Mouse (Mus musculus) frontal cortex, postnatal 36 days (tissue): ENCODE data around the gene Tmem119.
"Not testable (repeated sequence)": the region's sequence is repeated elsewhere in the genome, so short reads cannot be mapped to it uniquely, and the experiment has no call there.

Source experiments
- DNase-seq, 2 experiments: peaks; one replicate each; pipeline ENCODE4 v3.0.0; 2022; ENCODE audit warnings: low spot score in 2 of 2

Tmem119 gene

GRCm38 (mm10) chr5:113818572-113818971, 18.3 kb upstream of the Tmem119 start:
- DNase-seq: no peak

- peak; percentile 33 to 66 for DNase-seq
Measured at GRCm38 (mm10) chr5:113815638-113816152, 15.4 kb upstream of the Tmem119 start.

GRCm38 (mm10) chr5:113815041-113815389, 14.7 kb upstream of the Tmem119 start:
- no peak for DNase-seq

- no peak for DNase-seq
Measured at GRCm38 (mm10) chr5:113814111-113815040, 14.1 kb upstream of the Tmem119 start.

- DNase-seq: no peak
Measured at GRCm38 (mm10) chr5:113813608-113814007, 13.3 kb upstream of the Tmem119 start.

- no peak for DNase-seq
Measured at GRCm38 (mm10) chr5:113812638-113813037, 12.3 kb upstream of the Tmem119 start.

- DNase-seq: not testable (repeated sequence)
Measured at GRCm38 (mm10) chr5:113811824-113812420, 11.6 kb upstream of the Tmem119 start.

- no peak for DNase-seq
Measured at GRCm38 (mm10) chr5:113810111-113810510, 9.8 kb upstream of the Tmem119 start.

- DNase-seq: no peak
Measured at GRCm38 (mm10) chr5:113808177-113808576, 7.9 kb upstream of the Tmem119 start.

- no peak for DNase-seq
Measured at GRCm38 (mm10) chr5:113807712-113808111, 7.4 kb upstream of the Tmem119 start.

GRCm38 (mm10) chr5:113806414-113806813, 6.1 kb upstream of the Tmem119 start:
- DNase-seq: no peak

- no peak for DNase-seq
Measured at GRCm38 (mm10) chr5:113805301-113805700, 5.0 kb upstream of the Tmem119 start.

GRCm38 (mm10) chr5:113804395-113804966, 4.2 kb upstream of the Tmem119 start:
- no peak for DNase-seq

GRCm38 (mm10) chr5:113799691-113800090, 625 bp downstream of the Tmem119 start:
- DNase-seq: no peak

- DNase-seq: no peak
Measured at GRCm38 (mm10) chr5:113798525-113798924, 1.8 kb downstream of the Tmem119 start.

- DNase-seq: no peak
Measured at GRCm38 (mm10) chr5:113797149-113797882, 3.0 kb downstream of the Tmem119 start.

GRCm38 (mm10) chr5:113796401-113797148, 3.7 kb downstream of the Tmem119 start:
- DNase-seq: no peak

GRCm38 (mm10) chr5:113791197-113792095, 8.9 kb downstream of the Tmem119 start:
- no peak for DNase-seq

GRCm38 (mm10) chr5:113790453-113791196, 9.7 kb downstream of the Tmem119 start:
- no peak for DNase-seq
